Mouse (Mus musculus) thymus, postnatal 4 days (tissue): Measurements from ENCODE around the gene Plxdc2.
"Not testable (repeated sequence)": the region's sequence is repeated elsewhere in the genome, so short reads cannot be mapped to it uniquely, and the experiment has no call there.

Experiments
- DNase-seq: peaks from one replicate; pipeline ENCODE4 v3.0.0; 2021

Gene Plxdc2

GRCm38 (mm10) chr2:16769149-16769548 lies 413.0 kb downstream of the Plxdc2 start:
- not testable (repeated sequence) for DNase-seq

- DNase-seq, result no peak
Measured at GRCm38 (mm10) chr2:16773398-16774113, 417.5 kb downstream of the Plxdc2 start.

- DNase-seq, result no peak
Measured at GRCm38 (mm10) chr2:16774114-16774433, 418.0 kb downstream of the Plxdc2 start.

GRCm38 (mm10) chr2:16795283-16795682 lies 439.2 kb downstream of the Plxdc2 start:
- no peak for DNase-seq
